Mouse (Mus musculus): ENCODE data around the gene Izumo1r. TPM values are rescaled to one million over a fixed set of nuclear protein-coding genes. Genes with fewer than 3 reads are reported as not detected.

Izumo1r gene
- polyA plus RNA-seq, 1 experiment from 2014 or later: not detected

DNA sequence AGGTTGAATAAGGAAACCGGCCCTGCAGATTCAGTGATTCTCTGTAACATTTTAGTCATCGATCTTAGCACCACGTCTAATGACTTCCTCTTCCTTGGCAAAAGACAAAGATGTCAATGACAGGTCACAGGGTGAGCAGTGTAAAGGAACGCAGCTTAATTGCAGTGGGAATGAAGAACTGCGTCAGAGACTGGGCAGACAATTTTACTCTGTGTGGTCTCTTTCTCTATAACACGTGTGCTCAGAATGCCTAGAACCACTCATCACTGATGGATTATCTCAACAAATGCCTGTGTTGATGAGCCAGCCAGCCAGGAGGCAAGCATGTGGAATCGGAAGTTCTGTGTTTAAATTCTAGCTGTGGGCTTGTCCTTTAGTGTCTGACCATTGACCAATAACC is 28.2 kb upstream of the Izumo1r start:
- H3K36me3 ChIP-seq (ENCODE audit: control insufficient read depth, insufficient read depth, low read length): no peaks in the 10 kb centered on the region
- H3K4me2 ChIP-seq (ENCODE audit: low read length): no peak overlapping the region
- H3K4me1 ChIP-seq (ENCODE audit: control insufficient read depth, insufficient read depth, low read length): no peaks in the 10 kb centered on the region
- no peak overlapping the region for H3K9ac ChIP-seq (ENCODE audit: low read depth, low read length)
- H3K27me3 ChIP-seq (ENCODE audit: control insufficient read depth, insufficient read depth, low read depth, low read length): no peaks in the 10 kb centered on the region
- H3K9me3 ChIP-seq (replicated peaks; ENCODE audit: control insufficient read depth, low read length, poor library complexity, severe bottlenecking): no peaks in the 10 kb centered on the region
- no peak overlapping the region for H3K27ac ChIP-seq (ENCODE audit: low read length)
- WGBS: 63% methylated on average over 7 of the region's 7 CpGs
- no peak for ATAC-seq
- H3K4me3 ChIP-seq (ENCODE audit: low read depth, low read length): no peak overlapping the region

DNA sequence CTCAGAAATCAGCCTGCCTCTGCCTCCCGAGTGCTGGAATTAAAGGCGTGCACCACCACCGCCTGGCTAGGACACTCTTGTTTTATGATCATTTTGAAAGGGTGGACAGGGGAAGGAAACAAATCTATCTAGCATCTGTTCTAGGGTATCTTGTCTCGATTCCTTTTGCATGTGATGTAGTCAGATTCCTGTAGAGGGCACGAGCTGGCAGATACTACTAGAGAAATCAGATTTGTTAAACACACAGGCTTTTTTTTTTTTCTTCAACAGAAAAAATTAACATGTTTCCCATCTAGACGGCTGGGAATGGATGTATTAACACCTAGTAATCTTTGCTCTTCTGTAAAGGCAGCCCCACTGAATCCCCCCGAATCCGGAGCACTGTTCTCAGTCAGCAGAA is 27.5 kb upstream of the Izumo1r start:
- Histone ChIP-seq H3K4me3 (ENCODE audit: low read depth, low read length) (no peak overlapping the region), H3K9me3 (replicated peaks; ENCODE audit: control insufficient read depth, low read length, poor library complexity, severe bottlenecking) (no peaks in the 10 kb centered on the region), H3K4me2 (ENCODE audit: low read length) (no peak overlapping the region), H3K27me3 (ENCODE audit: control insufficient read depth, insufficient read depth, low read depth, low read length) (no peaks in the 10 kb centered on the region), H3K27ac (ENCODE audit: low read length) (no peak overlapping the region), H3K36me3 (ENCODE audit: control insufficient read depth, insufficient read depth, low read length) (no peaks in the 10 kb centered on the region), H3K9ac (ENCODE audit: low read depth, low read length) (no peak overlapping the region), H3K4me1 (ENCODE audit: control insufficient read depth, insufficient read depth, low read length) (no peaks in the 10 kb centered on the region)
- WGBS: 84% methylated on average over 8 of the region's 8 CpGs
- ATAC-seq: no peak

DNA sequence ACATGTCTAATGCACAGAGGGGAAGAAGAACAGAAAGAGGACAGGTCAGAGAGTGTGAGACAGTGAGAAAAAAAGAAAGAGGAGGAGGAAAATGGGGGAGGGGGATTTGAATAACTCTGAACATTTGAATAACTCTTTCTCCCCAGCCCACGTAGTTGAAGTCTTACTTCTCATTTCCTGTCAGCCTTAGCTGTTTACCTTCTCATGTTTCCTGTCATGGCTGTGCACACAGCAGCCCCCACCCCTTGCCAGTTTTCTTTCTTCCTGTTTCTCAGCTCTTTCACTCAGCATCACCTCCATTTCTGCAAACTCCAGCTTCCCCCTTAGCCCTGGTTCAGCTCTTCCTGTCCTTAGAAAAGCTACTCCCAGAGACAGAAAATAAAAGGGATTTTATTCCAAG is 22.8 kb upstream of the Izumo1r start:
- H3K36me3 ChIP-seq (ENCODE audit: control insufficient read depth, insufficient read depth, low read length): no peaks in the 10 kb centered on the region
- no peak for ATAC-seq
- no peak overlapping the region for H3K4me3 ChIP-seq (ENCODE audit: low read depth, low read length)
- 18% methylated on average over 1 of the region's 1 CpGs for WGBS
- H3K9ac ChIP-seq (ENCODE audit: low read depth, low read length): no peak overlapping the region
- no peaks in the 10 kb centered on the region for H3K4me1 ChIP-seq (ENCODE audit: control insufficient read depth, insufficient read depth, low read length)
- no peaks in the 10 kb centered on the region for H3K9me3 ChIP-seq (replicated peaks; ENCODE audit: control insufficient read depth, low read length, poor library complexity, severe bottlenecking)
- H3K27me3 ChIP-seq (ENCODE audit: control insufficient read depth, insufficient read depth, low read depth, low read length): no peaks in the 10 kb centered on the region
- H3K27ac ChIP-seq (ENCODE audit: low read length): no peak overlapping the region
- H3K4me2 ChIP-seq (ENCODE audit: low read length): no peak overlapping the region

DNA sequence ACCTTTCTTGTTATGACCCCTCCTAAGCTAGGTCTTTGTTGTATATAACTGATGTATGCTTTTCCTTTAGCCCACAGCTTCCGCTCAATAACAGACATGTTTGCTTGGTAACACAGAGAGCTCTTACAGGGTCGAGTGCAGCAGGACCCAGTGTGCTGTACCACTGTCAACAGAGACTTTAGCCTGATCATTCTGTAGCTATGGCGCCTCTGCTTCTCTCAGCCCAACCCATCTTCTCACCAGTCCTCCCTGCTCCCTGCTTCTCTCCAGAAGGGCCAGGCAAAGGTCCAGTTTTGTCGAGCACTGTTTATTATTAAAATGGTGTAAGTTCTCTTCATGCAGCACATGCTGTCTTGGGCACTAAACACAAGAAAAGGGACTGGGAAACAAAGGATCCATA is 19.9 kb upstream of the Izumo1r start:
- Histone ChIP-seq H3K9ac (ENCODE audit: low read depth, low read length) (no peak overlapping the region), H3K27ac (ENCODE audit: low read length) (no peak overlapping the region), H3K9me3 (replicated peaks; ENCODE audit: control insufficient read depth, low read length, poor library complexity, severe bottlenecking) (no peaks in the 10 kb centered on the region), H3K4me2 (ENCODE audit: low read length) (no peak overlapping the region), H3K36me3 (ENCODE audit: control insufficient read depth, insufficient read depth, low read length) (no peaks in the 10 kb centered on the region), H3K4me3 (ENCODE audit: low read depth, low read length) (no peak overlapping the region), H3K4me1 (ENCODE audit: control insufficient read depth, insufficient read depth, low read length) (no peaks in the 10 kb centered on the region), H3K27me3 (ENCODE audit: control insufficient read depth, insufficient read depth, low read depth, low read length) (no peaks in the 10 kb centered on the region)
- ATAC-seq: no peak
- 75% methylated on average over 4 of the region's 4 CpGs for WGBS

GRCm38 (mm10) chr9:14921971-14922560 is 18.3 kb upstream of the Izumo1r start:
- no peak overlapping the region for H3K4me2 ChIP-seq (ENCODE audit: low read length)
- WGBS: 10% methylated on average over 1 of the region's 1 CpGs
- no peaks in the 10 kb centered on the region for H3K27me3 ChIP-seq (ENCODE audit: control insufficient read depth, insufficient read depth, low read depth, low read length)
- H3K36me3 ChIP-seq (ENCODE audit: control insufficient read depth, insufficient read depth, low read length): no peaks in the 10 kb centered on the region
- H3K4me1 ChIP-seq (ENCODE audit: control insufficient read depth, insufficient read depth, low read length): no peaks in the 10 kb centered on the region
- H3K27ac ChIP-seq (ENCODE audit: low read length): no peak overlapping the region
- no peaks in the 10 kb centered on the region for H3K9me3 ChIP-seq (replicated peaks; ENCODE audit: control insufficient read depth, low read length, poor library complexity, severe bottlenecking)
- H3K9ac ChIP-seq (ENCODE audit: low read depth, low read length): no peak overlapping the region
- no peak for ATAC-seq
- no peak overlapping the region for H3K4me3 ChIP-seq (ENCODE audit: low read depth, low read length)

- Histone ChIP-seq H3K27ac (ENCODE audit: low read length) (no peak overlapping the region), H3K27me3 (ENCODE audit: control insufficient read depth, insufficient read depth, low read depth, low read length) (no peaks in the 10 kb centered on the region), H3K9ac (ENCODE audit: low read depth, low read length) (no peak overlapping the region), H3K4me2 (ENCODE audit: low read length) (no peak overlapping the region), H3K9me3 (replicated peaks; ENCODE audit: control insufficient read depth, low read length, poor library complexity, severe bottlenecking) (no peaks in the 10 kb centered on the region), H3K4me3 (ENCODE audit: low read depth, low read length) (no peak overlapping the region), H3K4me1 (ENCODE audit: control insufficient read depth, insufficient read depth, low read length) (no peaks in the 10 kb centered on the region), H3K36me3 (ENCODE audit: control insufficient read depth, insufficient read depth, low read length) (no peaks in the 10 kb centered on the region)
- 55% methylated on average over 4 of the region's 4 CpGs for WGBS
- ATAC-seq: peak; percentile 70
Observed at GRCm38 (mm10) chr9:14921254-14921653, 17.5 kb upstream of the Izumo1r start.

- WGBS: 78% methylated on average over 4 of the region's 4 CpGs
Observed at GRCm38 (mm10) chr9:14920608-14921007, 16.9 kb upstream of the Izumo1r start.

DNA sequence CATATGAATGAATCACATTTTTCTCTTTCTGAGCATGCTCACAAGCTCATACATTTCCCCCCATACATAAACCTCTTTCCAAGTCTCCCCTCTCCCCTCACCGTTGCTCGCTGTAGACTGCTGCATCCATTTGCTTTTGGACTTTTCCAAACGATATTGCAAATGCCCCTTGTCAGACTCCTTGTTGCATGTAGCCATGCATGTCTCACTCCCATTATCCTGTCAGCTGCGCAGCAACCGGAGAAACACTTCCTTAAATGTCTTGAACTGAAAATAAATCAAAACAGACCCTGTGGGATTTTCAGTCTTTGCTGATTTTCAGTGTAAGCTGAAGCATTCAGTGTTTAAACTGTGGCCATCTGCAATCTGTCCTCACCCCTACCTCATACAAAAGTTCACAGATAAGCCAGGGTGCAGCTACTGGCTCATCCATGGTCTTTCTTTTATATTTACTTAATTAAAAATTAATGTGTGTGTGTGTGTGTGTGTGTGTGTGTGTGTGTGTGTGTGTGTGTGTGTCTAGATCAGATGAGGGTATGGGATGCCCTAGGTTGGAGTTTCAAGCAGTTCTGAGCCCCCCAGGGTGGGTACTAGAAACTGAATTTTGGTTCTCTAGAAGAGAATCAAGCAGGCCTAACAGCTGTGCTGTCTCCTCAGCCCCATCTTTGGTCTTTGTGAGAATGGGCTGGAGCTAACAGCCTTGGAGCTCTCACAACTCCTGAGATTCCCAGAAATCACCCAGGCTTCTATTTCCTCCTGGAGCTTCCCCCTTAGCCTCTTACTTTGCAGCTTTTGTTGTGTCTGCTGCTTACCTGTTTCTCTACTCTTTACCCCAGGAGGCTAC is 15.3 kb upstream of the Izumo1r start:
- Histone ChIP-seq H3K36me3 (ENCODE audit: control insufficient read depth, insufficient read depth, low read length) (no peaks in the 10 kb centered on the region), H3K27me3 (ENCODE audit: control insufficient read depth, insufficient read depth, low read depth, low read length) (no peaks in the 10 kb centered on the region), H3K4me3 (ENCODE audit: low read depth, low read length) (no peak overlapping the region), H3K4me2 (ENCODE audit: low read length) (no peak overlapping the region), H3K9ac (ENCODE audit: low read depth, low read length) (no peak overlapping the region), H3K9me3 (replicated peaks; ENCODE audit: control insufficient read depth, low read length, poor library complexity, severe bottlenecking) (no peaks in the 10 kb centered on the region), H3K27ac (ENCODE audit: low read length) (no peak overlapping the region), H3K4me1 (ENCODE audit: control insufficient read depth, insufficient read depth, low read length) (no peaks in the 10 kb centered on the region)
- ATAC-seq: peak; percentile 45; the same call in 1 of the 2 replicates
- WGBS: 67% methylated on average over 5 of the region's 5 CpGs

More at GRCm38 (mm10) chr9:14920608-14921007, 16.9 kb upstream of the Izumo1r start:
- H3K27ac ChIP-seq (ENCODE audit: low read length): no peak overlapping the region
- no peaks in the 10 kb centered on the region for H3K36me3 ChIP-seq (ENCODE audit: control insufficient read depth, insufficient read depth, low read length)
- H3K4me2 ChIP-seq (ENCODE audit: low read length): no peak overlapping the region
- no peaks in the 10 kb centered on the region for H3K27me3 ChIP-seq (ENCODE audit: control insufficient read depth, insufficient read depth, low read depth, low read length)
- no peaks in the 10 kb centered on the region for H3K4me1 ChIP-seq (ENCODE audit: control insufficient read depth, insufficient read depth, low read length)
- no peak overlapping the region for H3K9ac ChIP-seq (ENCODE audit: low read depth, low read length)
- H3K9me3 ChIP-seq (replicated peaks; ENCODE audit: control insufficient read depth, low read length, poor library complexity, severe bottlenecking): no peaks in the 10 kb centered on the region
- ATAC-seq: no peak
- no peak overlapping the region for H3K4me3 ChIP-seq (ENCODE audit: low read depth, low read length)

- WGBS: 90% methylated on average over 2 of the region's 2 CpGs
- H3K4me3 ChIP-seq (ENCODE audit: low read depth, low read length): no peak overlapping the region
- H3K9me3 ChIP-seq (replicated peaks; ENCODE audit: control insufficient read depth, low read length, poor library complexity, severe bottlenecking): no peaks in the 10 kb centered on the region
- H3K4me2 ChIP-seq (ENCODE audit: low read length): no peak overlapping the region
- H3K27me3 ChIP-seq (ENCODE audit: control insufficient read depth, insufficient read depth, low read depth, low read length): no peaks in the 10 kb centered on the region
- no peaks in the 10 kb centered on the region for H3K36me3 ChIP-seq (ENCODE audit: control insufficient read depth, insufficient read depth, low read length)
- 0 out of 2 replicates have a peak, but pooled peaks have one; percentile 25 for ATAC-seq
- H3K27ac ChIP-seq (ENCODE audit: low read length): no peak overlapping the region
- H3K4me1 ChIP-seq (ENCODE audit: control insufficient read depth, insufficient read depth, low read length): no peaks in the 10 kb centered on the region
- no peak overlapping the region for H3K9ac ChIP-seq (ENCODE audit: low read depth, low read length)
Observed at GRCm38 (mm10) chr9:14917661-14918060, 13.9 kb upstream of the Izumo1r start.
